Mouse (Mus musculus) adrenal gland, adult (tissue): ENCODE data around the gene Actl6b.

ENCODE experiments used
- DNase-seq, 2 experiments: peaks; one replicate each; pipeline ENCODE4 v3.0.0; 2022 to 2023; ENCODE audit warnings: low spot score in 1 of 2; ENCODE audit not compliant: inconsistent age in 2 of 2

Actl6b gene

GRCm38 (mm10) chr5:137553898-137554297 lies 581 bp downstream of the Actl6b start:
- DNase-seq: no peak

DNA sequence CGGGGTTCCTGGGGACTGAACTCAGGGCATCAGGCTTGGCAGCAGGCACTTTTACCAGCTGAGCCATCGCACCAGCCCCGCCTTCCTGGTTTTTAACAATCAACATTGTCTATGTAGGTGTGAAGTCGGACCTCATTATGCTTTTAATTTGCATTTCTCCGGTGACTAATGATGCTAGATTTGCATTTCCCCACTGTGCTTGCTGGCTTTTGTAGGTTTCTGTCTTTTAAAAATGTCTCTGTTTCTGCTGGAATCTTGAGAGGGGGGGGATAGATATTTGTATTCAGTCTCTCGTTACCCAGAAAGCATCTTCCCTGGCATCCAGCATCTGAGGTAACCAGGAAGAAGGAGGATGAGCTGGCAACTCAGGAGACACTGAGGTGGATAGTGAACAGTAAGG lies 8.2 kb downstream of the Actl6b start:
- DNase-seq: no peak

- DNase-seq: no peak
Measured at GRCm38 (mm10) chr5:137562965-137563364, 9.6 kb downstream of the Actl6b start.

GRCm38 (mm10) chr5:137565744-137566143 lies 12.4 kb downstream of the Actl6b start:
- no peak for DNase-seq

GRCm38 (mm10) chr5:137566416-137566815 lies 13.1 kb downstream of the Actl6b start:
- DNase-seq: no peak

- peak; percentile 64 to 77 for DNase-seq
Measured at GRCm38 (mm10) chr5:137568223-137568798, 15.0 kb downstream of the Actl6b start.

GRCm38 (mm10) chr5:137569031-137569430 lies 15.7 kb downstream of the Actl6b start:
- DNase-seq: no peak

GRCm38 (mm10) chr5:137569665-137570064 lies 16.3 kb downstream of the Actl6b start, which contains the start of gene Tfr2:
Tfr2 (plus strand) TSS chr5:137569840.
- peak; percentile 60 to 79 for DNase-seq

GRCm38 (mm10) chr5:137570181-137570580 lies 16.9 kb downstream of the Actl6b start:
- no peak for DNase-seq

DNA sequence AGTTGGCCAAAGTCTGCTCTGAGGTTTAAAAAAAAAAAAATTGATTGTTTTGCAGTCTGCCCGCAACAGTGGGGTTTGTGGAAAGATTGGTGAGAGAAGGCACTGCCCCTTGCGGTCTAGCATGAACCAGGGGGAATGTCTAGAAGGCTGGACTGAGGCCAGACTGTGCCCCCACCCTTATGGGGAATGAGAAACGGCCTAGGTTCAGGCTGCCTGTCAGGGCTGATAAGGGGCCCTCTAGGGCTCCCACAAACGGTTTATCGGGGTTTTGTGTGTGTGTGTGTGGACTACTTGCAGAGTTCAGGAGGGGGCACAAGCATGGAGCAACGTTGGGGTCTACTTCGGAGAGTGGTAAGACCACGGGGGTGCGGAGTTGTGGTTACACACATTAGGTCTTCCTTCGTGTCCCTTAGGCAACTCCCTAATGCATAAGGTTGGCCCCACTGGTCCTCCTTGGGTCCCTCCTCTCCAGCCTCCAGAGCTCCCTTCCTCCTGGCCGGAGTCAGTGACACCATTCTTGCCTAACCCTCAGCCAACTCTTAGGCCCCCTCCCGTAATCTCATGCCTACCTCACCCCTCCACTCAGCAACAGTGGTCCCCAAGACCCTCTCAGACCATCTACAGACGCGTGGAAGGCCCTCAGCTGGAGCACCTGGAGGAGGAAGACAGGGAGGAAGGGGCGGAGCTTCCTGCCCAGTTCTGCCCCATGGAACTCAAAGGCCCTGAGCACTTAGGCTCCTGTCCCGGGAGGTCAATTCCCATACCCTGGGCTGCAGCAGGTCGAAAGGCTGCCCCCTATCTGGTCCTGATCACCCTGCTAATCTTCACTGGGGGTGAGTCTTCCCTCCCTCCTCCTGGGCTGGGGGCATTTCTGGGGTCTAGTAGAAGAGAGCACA lies 17.6 kb downstream of the Actl6b start:
- DNase-seq: no peak

DNA sequence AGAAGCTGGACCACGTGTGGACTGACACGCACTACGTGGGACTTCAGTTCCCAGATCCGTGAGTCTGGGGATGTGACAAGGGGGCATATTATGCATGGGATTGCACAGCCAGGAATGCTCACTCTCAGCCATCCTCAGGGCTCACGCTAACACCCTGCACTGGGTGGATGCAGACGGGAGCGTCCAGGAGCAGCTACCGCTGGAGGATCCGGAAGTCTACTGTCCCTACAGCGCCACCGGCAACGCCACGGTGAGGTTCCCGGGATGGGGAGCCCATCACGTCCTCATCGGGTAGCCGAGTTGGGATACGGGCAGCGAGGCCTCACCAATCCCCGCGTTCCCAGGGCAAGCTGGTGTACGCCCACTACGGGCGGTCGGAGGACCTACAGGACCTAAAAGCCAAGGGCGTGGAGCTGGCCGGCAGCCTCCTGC lies 21.2 kb downstream of the Actl6b start:
- peak; percentile 70 to 83 for DNase-seq

DNA sequence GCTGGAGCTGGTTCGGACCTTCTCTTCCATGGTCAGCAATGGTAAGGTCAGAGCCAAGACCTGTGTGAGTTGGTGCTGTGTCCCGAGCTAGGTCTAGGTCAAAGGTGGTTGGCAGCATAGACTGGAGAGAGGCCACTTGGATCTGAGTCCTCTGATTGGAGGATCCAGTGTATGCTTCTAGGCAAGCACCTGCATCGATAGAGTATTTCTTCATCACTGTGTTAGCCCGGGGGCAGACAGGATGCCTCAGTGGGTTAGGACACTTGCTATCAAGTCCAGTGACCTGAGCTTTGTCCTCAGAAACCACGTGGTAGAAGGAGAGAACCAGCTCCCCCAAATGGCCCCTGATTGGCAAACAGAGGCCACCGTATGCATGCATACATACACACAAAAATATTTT lies 26.9 kb downstream of the Actl6b start:
- DNase-seq: no peak

GRCm38 (mm10) chr5:137582702-137583101 lies 29.4 kb downstream of the Actl6b start:
- DNase-seq: no peak

- peak in 1 of 2 experiments; percentile 46 for DNase-seq
Measured at GRCm38 (mm10) chr5:137583670-137584169, 30.4 kb downstream of the Actl6b start.

DNA sequence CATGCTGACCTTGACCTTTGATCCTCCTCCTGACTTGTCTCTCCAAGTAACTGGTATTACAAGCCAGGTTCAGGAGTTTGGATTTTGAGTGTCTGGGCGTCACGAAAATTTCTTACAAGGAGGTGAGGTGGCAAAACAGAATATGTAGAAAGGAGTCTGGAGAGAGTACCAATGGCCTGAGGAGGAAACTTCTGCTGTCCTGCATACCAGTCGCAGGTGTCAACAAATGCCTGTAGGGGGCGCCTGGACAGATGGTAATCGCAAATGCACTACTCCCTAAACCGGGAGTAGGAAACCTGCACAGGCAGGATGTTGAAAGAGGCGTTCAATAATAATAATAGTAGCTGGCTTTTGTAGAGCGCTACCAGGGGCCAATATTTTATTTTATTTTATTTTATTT lies 31.7 kb downstream of the Actl6b start:
- peak; percentile 76 to 92 for DNase-seq

- no peak for DNase-seq
Measured at GRCm38 (mm10) chr5:137590507-137590906, 37.2 kb downstream of the Actl6b start.

- DNase-seq: no peak
Measured at GRCm38 (mm10) chr5:137595921-137596320, 42.6 kb downstream of the Actl6b start.

DNA sequence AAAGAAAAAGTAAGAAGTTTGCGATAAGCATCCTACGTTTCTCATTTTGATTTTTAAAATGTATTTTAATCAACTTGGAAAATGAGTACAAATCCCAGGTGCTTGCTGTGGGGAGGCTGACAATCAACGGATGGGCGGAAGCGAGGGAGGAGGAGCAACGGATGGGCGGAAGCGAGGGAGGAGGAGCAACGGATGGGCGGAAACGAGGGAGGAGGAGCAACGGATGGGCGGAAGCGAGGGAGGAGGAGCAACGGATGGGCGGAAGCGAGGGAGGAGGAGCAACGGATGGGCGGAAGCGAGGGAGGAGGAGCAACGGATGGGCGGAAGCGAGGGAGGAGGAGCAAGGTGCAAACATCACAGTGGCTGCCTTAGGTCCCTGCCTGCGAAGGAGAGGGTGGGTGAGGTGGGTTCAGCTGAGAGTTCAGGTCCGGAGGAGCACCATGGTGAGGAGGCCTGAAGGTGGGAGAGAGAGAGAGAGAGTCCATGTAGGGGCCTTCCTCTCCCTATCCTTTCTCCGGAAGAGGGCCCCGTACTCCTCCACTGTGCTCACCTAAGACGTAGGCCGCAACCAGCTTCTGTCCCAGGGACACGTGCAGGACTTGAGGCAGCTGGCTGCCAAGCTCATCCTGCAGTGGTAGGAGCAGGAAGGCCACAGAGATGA lies 43.4 kb downstream of the Actl6b start:
- DNase-seq: peak in 1 of 2 experiments; percentile 58

DNA sequence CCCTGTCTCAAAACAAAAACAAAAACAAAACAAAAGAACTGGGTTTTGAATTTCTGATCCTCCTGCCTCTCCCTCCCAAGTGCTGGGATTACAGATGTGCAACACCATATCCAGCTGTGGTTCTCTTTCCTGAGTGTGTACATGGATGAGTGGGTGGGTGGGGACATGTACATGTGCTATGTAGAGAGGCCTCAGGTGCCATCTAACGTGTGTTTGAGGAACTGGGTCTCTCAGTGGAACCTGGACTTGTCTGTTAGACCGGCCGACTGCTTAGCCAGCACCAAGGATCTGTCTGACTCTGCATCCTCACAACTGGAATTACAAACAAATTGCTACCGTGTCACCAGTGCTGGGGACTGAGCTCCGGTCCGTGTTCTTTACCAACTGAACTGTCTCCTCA lies 44.3 kb downstream of the Actl6b start:
- DNase-seq: no peak

DNA sequence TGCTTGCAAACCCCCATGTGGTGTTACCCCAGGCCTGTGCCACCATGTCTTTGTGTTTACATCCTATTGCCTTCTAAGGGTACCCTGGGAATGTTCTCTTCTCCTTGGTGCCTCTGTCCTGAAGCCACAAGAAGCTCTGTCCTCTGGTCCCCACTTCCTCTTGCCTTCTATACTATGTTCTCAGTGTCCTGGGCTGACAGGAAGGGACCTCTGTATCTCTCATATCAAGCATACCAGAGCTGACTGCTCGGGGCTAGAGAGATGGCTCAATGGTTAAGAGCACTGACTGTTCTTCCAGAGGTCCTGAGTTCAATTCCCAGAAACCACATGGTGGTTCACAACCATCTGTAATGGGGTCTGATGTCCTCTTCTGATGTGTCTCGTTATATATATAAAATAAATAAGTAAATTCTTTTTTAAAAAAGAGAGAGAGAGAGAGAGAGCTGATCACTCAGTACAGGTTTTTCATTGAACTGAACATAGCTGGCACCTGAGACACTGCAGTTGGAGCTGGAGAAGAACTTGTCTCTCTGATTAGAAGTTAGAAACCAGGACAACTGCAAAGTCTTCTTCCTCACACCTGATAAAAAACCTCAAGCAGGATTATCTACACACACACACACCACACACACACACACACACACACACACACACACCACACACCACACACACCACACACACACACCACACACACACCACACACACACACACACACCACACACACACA lies 44.9 kb downstream of the Actl6b start:
- DNase-seq: no peak

GRCm38 (mm10) chr5:137599600-137599999 lies 46.3 kb downstream of the Actl6b start:
- peak in 1 of 2 experiments; percentile 39 for DNase-seq
